Mouse (Mus musculus) megakaryocyte-erythroid progenitor cell, adult 5-6 weeks (primary cell): ENCODE measurements around the gene Vmn2r57. TPM values are rescaled to one million over a fixed set of nuclear protein-coding genes. Genes with fewer than 3 reads are reported as not detected.
"Not testable (repeated sequence)": the region's sequence is repeated elsewhere in the genome, so short reads cannot be mapped to it uniquely, and the experiment has no call there.

Experiments used
- ATAC-seq: replicated peaks from 2 replicates; pipeline ENCODE4 v1.8.0; 2016; ENCODE audit warnings: mild to moderate bottlenecking, inconsistent platforms; ENCODE audit not compliant: severe bottlenecking, poor library complexity, low FRiP score, low TSS enrichment
- total RNA-seq, 2 experiments: library from RNA; stranded (forward) in 1 of 2; stranded (reverse) in 1 of 2; fragments of 200-1000, 215-1000 nt in 1 of 2; fragments of >200 nt in 1 of 2; fragmentation: Nextera tagmentation in 1 of 2; gene quantifications; 2 replicates each; pipeline ENCODE4 v1.2.3; 2014 to 2017

Vmn2r57 gene
- total RNA-seq (2014; fragmentation: Nextera tagmentation) = 0.10 TPM in 1 of 2 replicates, not detected in the other
- not detected in 2 replicates for total RNA-seq (2017)

GRCm38 (mm10) chr7:41448596-41448995 is at the start of gene Vmn2r57:
TSS of gene Vmn2r57 (minus strand) at chr7:41448696.
- ATAC-seq = not testable (repeated sequence)

DNA sequence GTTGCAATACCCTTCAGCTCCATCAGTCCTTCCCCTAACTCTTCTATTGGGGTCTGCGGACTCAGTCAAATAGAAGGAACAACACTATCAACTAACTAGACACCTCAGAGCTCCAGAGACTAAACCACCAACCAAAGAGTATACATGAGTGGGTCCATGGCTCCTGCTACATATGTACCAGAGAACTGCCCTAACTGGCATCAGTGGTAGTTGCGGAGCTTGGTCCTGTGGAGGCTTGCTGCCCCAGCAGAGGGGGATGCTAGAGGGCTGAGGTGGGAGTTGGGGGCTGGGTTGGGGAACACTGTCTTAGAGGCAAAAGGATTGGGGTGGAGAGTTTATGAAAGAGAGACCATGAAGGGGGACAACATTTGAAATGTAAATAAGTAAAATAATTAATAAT is 49.4 kb upstream of the Vmn2r57 start:
- no peak for ATAC-seq

DNA sequence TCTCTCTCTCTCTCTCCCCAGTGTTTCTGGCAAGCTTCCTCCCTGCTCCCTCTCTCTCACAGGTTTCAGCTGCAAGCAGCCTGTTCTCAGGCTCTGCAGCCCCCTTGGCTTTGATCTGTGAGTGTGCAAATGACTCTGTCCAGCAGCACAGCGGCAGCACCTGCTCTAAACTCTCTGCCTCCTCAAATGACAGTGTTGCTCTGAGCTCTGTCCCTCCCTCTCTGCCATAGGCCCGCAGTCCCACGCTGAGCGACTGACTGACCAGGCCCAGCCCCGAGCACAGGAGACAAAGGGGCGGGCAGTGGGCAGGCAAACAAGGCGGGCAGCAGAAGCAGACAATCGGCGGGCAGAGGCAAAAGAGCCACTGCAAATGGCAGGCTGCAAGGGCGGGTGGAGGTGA is 3.4 kb upstream of the Vmn2r57 start:
- ATAC-seq = no peak

GRCm38 (mm10) chr7:41394130-41394529 is 54.4 kb downstream of the Vmn2r57 start:
- no peak for ATAC-seq

DNA sequence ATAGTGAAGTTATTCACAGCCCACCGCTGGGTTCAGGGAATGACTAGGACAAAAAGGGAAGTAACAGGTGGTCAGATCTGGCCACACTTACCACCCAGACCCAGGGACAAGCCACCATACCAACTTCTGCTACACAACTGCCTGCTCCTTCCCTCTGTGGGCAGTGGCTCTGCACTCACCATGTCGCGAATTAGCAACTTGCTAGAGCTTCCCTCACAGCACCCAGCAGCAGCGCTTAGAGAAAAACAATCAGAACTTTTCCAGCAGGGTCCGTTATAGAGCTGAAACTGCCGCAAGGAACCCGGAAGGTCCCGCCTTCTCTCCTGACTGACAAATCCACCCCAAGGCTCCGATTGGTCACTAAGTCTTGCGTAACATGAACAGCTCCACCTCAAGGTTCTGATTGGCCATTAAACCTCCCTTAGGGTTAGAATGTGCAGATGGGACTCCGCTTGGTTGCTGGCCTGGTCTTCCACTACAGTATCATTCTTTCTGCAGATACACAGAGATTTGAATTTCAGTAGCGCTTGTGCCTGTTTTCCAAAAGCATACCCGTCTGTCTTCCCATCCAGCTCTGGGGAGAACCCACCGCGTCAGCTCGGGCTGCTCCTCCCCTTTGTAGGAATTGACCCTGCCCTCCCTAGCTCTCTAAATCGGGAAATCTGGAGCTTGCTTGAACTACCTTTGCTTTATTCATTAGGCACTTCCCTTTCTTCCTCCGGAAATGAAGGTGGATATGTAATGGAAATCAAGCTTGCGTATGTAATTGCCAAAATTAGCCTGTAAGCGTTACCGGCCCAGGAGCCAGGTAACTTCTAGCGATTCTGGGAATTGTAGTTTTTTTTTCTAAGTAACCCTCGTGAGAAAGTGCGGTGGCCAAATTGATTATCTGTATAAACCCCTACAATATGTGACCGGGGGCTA is 55.2 kb downstream of the Vmn2r57 start, which contains the start of gene AI987944:
Gene AI987944 (minus strand): TSS at position 332 of the 924 bp plus-strand sequence.
- ATAC-seq = peak; percentile 100

Other genes with a start within 250 kb of the Vmn2r57 start
- 10.7 and 17.8 TPM in 2 replicates for gene AI987944, start 55.3 kb downstream of the Vmn2r57 start, total RNA-seq (2014; fragmentation: Nextera tagmentation)
- gene AI987944, start 55.3 kb downstream of the Vmn2r57 start, total RNA-seq (2017) = 13.0 and 22.5 TPM in 2 replicates
- gene Gm20449, start 50.7 kb upstream of the Vmn2r57 start, total RNA-seq (2014; fragmentation: Nextera tagmentation) = not detected in 2 replicates
- not detected in 2 replicates for gene Gm20449, start 50.7 kb upstream of the Vmn2r57 start, total RNA-seq (2017)
- gene AW146154, start 51.2 kb upstream of the Vmn2r57 start, total RNA-seq (2014; fragmentation: Nextera tagmentation) = 16.5 and 20.2 TPM in 2 replicates
- gene AW146154, start 51.2 kb upstream of the Vmn2r57 start, total RNA-seq (2017) = 10.5 and 23.2 TPM in 2 replicates
- not detected in 2 replicates for gene Gm6871, start 125.0 kb upstream of the Vmn2r57 start, total RNA-seq (2014; fragmentation: Nextera tagmentation)
- gene Gm6871, start 125.0 kb upstream of the Vmn2r57 start, total RNA-seq (2017) = not detected in 2 replicates
- gene 2610021A01Rik, start 150.5 kb upstream of the Vmn2r57 start, total RNA-seq (2014; fragmentation: Nextera tagmentation) = 27.8 and 30.2 TPM in 2 replicates
- gene 2610021A01Rik, start 150.5 kb upstream of the Vmn2r57 start, total RNA-seq (2017) = 30.6 and 32.7 TPM in 2 replicates
- 9.7 and 13.1 TPM in 2 replicates for gene Zfp788, start 184.5 kb upstream of the Vmn2r57 start, total RNA-seq (2014; fragmentation: Nextera tagmentation)
- gene Zfp788, start 184.5 kb upstream of the Vmn2r57 start, total RNA-seq (2017) = 6.6 and 13.9 TPM in 2 replicates